Mouse (Mus musculus) spleen, embryonic (tissue): ENCODE measurements around the gene Btd.

Source experiments
- CTCF ChIA-PET: fragments of 350-600 bp; sonication (Branson Sonifier 250); formaldehyde crosslinking; loops from one replicate; lab custom pipeline; 2022; lab: Charles Lee

The Btd gene

GRCm38 (mm10) chr14:31640890-31641505, at the start of gene Btd, which contains the start of gene Hacl1:
Gene Btd (plus strand): TSS chr14:31641028.
Gene Hacl1 (minus strand): TSS chr14:31641286.
- CTCF ChIA-PET: interaction anchor here (0.6 kb wide), 1 partner anchor 63 kb away, joined by 13 read pairs; no protein-coding TSS in a partner anchor

DNA sequence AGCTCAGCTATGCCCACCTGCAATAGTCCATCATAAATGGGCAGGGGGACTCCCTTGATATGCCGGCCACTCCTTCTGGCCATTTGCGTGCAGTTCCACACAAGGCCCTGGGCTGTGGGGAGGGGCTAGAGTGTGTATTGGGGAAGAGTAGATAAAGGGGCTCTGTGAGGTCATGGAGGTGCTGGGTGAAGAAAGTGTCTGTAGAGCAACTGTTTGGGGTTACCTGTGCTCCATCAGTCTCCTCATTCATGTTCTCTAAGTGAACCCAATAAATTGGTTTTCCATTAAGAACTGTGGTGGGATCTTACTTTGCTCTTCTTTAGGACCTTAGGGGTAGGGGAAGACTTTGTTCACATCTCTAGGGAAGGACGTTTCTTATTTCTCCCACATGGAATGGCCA, 49.6 kb upstream of the Btd start, which contains the start of gene Colq:
Gene Colq (minus strand): TSS at position 101 of the 400 bp plus-strand sequence.
- CTCF ChIA-PET: no interaction called here

- CTCF ChIA-PET: interaction anchor here (0.5 kb wide), 1 partner anchor 466 kb away, joined by 3 read pairs; no protein-coding TSS in a partner anchor
Measured at GRCm38 (mm10) chr14:31593036-31593435, 47.8 kb upstream of the Btd start.

GRCm38 (mm10) chr14:31594693-31595092, 46.1 kb upstream of the Btd start:
- CTCF ChIA-PET: no interaction called here

GRCm38 (mm10) chr14:31596408-31596807, 44.4 kb upstream of the Btd start:
- CTCF ChIA-PET: no interaction called here

GRCm38 (mm10) chr14:31597446-31597845, 43.4 kb upstream of the Btd start:
- CTCF ChIA-PET: no interaction called here

- CTCF ChIA-PET: no interaction called here
Measured at GRCm38 (mm10) chr14:31601908-31602615, 38.8 kb upstream of the Btd start.

GRCm38 (mm10) chr14:31602616-31602979, 38.2 kb upstream of the Btd start:
- CTCF ChIA-PET: interaction anchor here (0.7 kb wide), 1 partner anchor 274 kb away, joined by 3 read pairs; no protein-coding TSS in a partner anchor

DNA sequence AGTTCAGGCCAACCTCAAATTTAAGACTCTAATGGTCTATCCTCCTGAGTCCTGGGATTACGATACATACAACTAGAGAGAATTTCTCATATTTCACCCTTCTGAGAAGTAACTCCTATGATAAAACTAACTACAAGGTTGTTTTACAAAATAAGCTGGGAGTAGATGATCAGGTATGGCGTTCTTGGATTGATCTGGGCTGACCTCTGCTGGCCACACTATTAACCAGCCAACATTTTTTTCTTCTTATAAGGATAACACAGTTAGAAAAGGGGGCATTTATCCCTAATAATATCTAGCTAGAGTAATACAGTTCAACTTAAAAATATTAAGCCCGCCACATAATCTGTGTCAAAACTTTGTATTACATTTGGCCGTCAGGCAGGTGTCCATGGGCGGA, 35.9 kb upstream of the Btd start:
- CTCF ChIA-PET: interaction anchor here (0.6 kb wide), 1 partner anchor 29 kb away, joined by 3 read pairs; no protein-coding TSS in a partner anchor

GRCm38 (mm10) chr14:31605514-31605913, 35.3 kb upstream of the Btd start:
- CTCF ChIA-PET: interaction anchor here (0.6 kb wide), 2 partner anchors 13 to 29 kb away, joined by 3 to 4 read pairs; no protein-coding TSS in a partner anchor

- CTCF ChIA-PET: no interaction called here
Measured at GRCm38 (mm10) chr14:31611986-31612385, 28.8 kb upstream of the Btd start.

DNA sequence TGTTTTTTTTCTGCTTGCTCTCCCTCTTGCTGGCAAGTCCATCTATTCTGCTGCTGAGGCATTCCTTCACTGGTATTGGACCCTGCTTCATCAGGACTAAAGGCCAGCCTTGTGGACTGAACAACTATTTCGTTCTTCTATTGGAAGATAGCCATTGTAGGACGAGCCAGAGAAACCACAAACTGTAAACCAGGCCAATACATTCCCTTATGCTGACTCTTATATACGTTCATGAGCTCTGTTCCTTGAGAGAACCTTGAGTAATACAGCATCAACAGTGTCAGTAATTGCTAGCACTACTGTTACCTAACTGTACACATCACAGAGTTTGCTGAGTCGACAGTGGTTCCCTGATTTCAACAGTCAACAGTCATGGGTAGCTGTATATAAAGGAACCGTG, 27.2 kb upstream of the Btd start:
- CTCF ChIA-PET: no interaction called here

DNA sequence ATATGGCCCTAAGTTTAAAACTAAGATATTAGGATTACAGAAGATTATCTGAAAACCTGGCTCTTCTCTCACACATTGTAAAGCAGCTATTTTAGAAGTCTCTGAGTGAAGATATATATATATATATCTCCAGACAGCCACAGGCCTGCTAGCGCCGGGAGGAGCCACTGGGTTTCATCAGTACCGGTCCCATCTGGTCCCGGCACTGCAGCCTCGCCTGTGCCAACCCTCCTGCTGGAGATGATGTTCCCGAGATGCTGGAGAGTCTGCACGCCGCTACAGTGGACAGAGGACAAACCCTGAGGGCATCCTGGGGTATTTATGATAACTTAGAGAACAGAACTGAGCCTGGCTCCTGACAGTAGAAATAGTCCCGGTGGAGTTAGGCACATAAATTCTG, 23.6 kb upstream of the Btd start:
- CTCF ChIA-PET: interaction anchor here (0.7 kb wide), 1 partner anchor 89 kb away, joined by 3 read pairs; no protein-coding TSS in a partner anchor

DNA sequence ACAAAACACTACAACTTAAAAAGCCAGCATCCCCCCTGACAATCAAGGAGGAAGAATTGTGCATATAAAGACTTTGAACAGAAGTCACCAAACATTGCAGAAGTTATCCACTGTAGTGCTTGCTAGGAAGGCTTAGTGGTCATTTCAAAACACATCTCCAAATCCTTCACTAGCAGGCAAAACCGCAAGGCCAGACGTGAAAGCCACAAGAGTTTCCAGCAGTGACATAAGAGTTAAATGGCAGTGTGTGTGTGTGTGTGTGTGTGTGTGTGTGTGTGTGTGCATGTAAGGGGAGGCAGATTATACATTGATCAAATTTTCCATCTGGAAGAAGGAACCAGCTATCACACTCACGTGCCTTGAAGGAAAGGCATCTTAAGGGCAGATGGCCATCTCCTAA, 22.8 kb upstream of the Btd start:
- CTCF ChIA-PET: interaction anchor here (0.6 kb wide), 1 partner anchor 12 kb away, joined by 4 read pairs; no protein-coding TSS in a partner anchor

DNA sequence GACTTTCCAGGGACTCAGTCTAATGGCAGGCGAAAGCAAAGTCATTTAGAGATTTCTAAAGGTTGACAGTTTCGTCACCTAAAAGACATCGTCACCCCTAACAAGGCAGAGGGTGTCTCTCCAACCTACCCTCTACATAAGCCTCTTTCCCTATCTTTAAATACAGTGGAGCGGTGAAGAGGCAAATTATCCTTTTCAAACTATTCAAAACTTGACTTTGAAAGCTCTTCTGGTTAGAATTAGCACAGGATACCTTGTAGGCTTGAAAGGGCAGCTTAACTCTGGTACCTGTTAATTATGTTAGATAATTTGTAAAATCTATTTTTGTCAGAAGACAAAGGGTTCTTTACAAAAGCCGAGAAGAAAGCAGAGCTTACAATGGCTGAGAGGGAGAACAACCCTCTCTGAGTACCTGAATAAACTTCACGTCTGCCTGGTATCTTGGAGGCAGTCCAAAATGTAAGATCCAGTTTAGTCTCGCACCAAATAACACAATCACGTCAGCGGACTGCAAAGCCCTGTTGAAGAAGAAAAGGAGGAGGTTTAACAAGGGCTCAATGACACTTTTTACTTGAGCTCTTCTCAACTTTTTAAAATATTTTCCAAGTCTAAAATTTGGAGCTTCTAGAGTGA, 20.1 kb upstream of the Btd start:
- CTCF ChIA-PET: no interaction called here

DNA sequence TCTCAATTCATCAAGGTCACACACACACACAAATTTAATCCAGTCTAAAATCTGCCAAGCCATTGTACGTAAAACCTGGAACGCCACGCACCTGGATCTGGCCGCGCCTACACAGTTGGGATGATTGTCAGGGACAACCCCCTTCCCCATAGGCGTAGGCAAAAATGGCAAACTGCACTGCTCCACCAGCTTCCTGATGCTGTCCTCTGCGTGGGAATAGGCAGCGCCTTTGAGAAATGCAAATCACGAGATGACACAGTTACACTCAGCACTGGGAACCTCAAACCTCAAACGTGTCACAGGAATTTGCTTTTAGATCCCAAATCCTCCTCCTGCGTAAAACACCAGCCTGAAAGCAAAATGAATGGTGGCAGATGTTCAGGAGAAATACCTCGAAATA, 18.1 kb upstream of the Btd start:
- CTCF ChIA-PET: no interaction called here

GRCm38 (mm10) chr14:31630677-31631076, 10.2 kb upstream of the Btd start:
- CTCF ChIA-PET: no interaction called here

- CTCF ChIA-PET: interaction anchor here (0.6 kb wide), 1 partner anchor 62 kb away, joined by 13 read pairs; no protein-coding TSS in a partner anchor
Measured at GRCm38 (mm10) chr14:31640346-31640889, 410 bp upstream of the Btd start, which contains the start of gene Gm49387. Gene Gm49387 (minus strand): TSS chr14:31640878.

GRCm38 (mm10) chr14:31641506-31642155, 803 bp downstream of the Btd start:
- CTCF ChIA-PET: interaction anchor here (0.5 kb wide), 1 partner anchor 159 kb away, joined by 3 read pairs; no protein-coding TSS in a partner anchor

- CTCF ChIA-PET: interaction anchor here (0.5 kb wide), 2 partner anchors 135 to 462 kb away, joined by 3 to 4 read pairs; no protein-coding TSS in a partner anchor
Measured at GRCm38 (mm10) chr14:31644183-31644830, 3.5 kb downstream of the Btd start.
